Mouse (Mus musculus) megakaryocyte, adult 5-6 weeks (primary cell): Measurements from ENCODE around the gene Cab39. TPM values are rescaled to one million over a fixed set of nuclear protein-coding genes. Genes with fewer than 3 reads are reported as not detected.
"Not testable (repeated sequence)": the region's sequence is repeated elsewhere in the genome, so short reads cannot be mapped to it uniquely, and the experiment has no call there.

ENCODE experiments used
- ATAC-seq: 2 replicates; pipeline ENCODE4 v1.8.0; 2016; ENCODE audit warnings: mild to moderate bottlenecking, inconsistent platforms; ENCODE audit not compliant: poor library complexity, severe bottlenecking
- total RNA-seq, 2 experiments: library from RNA; stranded (forward) in 1 of 2; stranded (reverse) in 1 of 2; fragments of 153-499, 151-499 nt in 1 of 2; fragments of 221-1000, 200-1000 nt in 1 of 2; gene quantifications; 2 replicates each; pipeline versions ENCODE4 v1.2.3 to v1.2.4; 2015 to 2017

Gene Cab39
- total RNA-seq, 2 experiments from 2014 or later: 74.3 to 112 TPM

- peak; percentile 82 for ATAC-seq
Observed at GRCm38 (mm10) chr1:85779428-85780180, 13.6 kb upstream of the Cab39 start.

- no peak for ATAC-seq
Observed at GRCm38 (mm10) chr1:85790565-85790964, 2.7 kb upstream of the Cab39 start.

GRCm38 (mm10) chr1:85791476-85791875 lies 1.8 kb upstream of the Cab39 start:
- ATAC-seq: no peak

- ATAC-seq: peak; percentile 57
Observed at GRCm38 (mm10) chr1:85794106-85794771, 998 bp downstream of the Cab39 start.

- ATAC-seq: no peak
Observed at GRCm38 (mm10) chr1:85795196-85795595, 2.0 kb downstream of the Cab39 start.

GRCm38 (mm10) chr1:85799776-85800175 lies 6.5 kb downstream of the Cab39 start:
- peak; percentile 21; the same call in 1 of the 2 replicates for ATAC-seq

GRCm38 (mm10) chr1:85802517-85802916 lies 9.3 kb downstream of the Cab39 start:
- no peak for ATAC-seq

GRCm38 (mm10) chr1:85804551-85804950 lies 11.3 kb downstream of the Cab39 start:
- no peak for ATAC-seq

- peak; percentile 69 for ATAC-seq
Observed at GRCm38 (mm10) chr1:85809256-85809655, 16.0 kb downstream of the Cab39 start.

GRCm38 (mm10) chr1:85810343-85810742 lies 17.1 kb downstream of the Cab39 start:
- no peak for ATAC-seq

GRCm38 (mm10) chr1:85810787-85811186 lies 17.5 kb downstream of the Cab39 start:
- no peak for ATAC-seq

GRCm38 (mm10) chr1:85814213-85814612 lies 21.0 kb downstream of the Cab39 start:
- not testable (repeated sequence) for ATAC-seq

GRCm38 (mm10) chr1:85818121-85818520 lies 24.9 kb downstream of the Cab39 start:
- ATAC-seq: no peak

- ATAC-seq: no peak
Observed at GRCm38 (mm10) chr1:85819695-85820094, 26.5 kb downstream of the Cab39 start.

GRCm38 (mm10) chr1:85822239-85822638 lies 29.0 kb downstream of the Cab39 start:
- no peak for ATAC-seq

GRCm38 (mm10) chr1:85824905-85825304 lies 31.7 kb downstream of the Cab39 start:
- ATAC-seq: no peak

GRCm38 (mm10) chr1:85827166-85827565 lies 33.9 kb downstream of the Cab39 start:
- no peak for ATAC-seq

- no peak for ATAC-seq
Observed at GRCm38 (mm10) chr1:85829016-85829415, 35.8 kb downstream of the Cab39 start.

GRCm38 (mm10) chr1:85838056-85838455 lies 44.8 kb downstream of the Cab39 start:
- ATAC-seq: peak; percentile 95

- ATAC-seq: no peak
Observed at GRCm38 (mm10) chr1:85839356-85839755, 46.1 kb downstream of the Cab39 start.

GRCm38 (mm10) chr1:85839790-85840189 lies 46.5 kb downstream of the Cab39 start:
- no peak for ATAC-seq

GRCm38 (mm10) chr1:85840421-85840820 lies 47.2 kb downstream of the Cab39 start:
- no peak for ATAC-seq
